Mouse (Mus musculus): Measurements from ENCODE around the gene Cenpb.

DNA sequence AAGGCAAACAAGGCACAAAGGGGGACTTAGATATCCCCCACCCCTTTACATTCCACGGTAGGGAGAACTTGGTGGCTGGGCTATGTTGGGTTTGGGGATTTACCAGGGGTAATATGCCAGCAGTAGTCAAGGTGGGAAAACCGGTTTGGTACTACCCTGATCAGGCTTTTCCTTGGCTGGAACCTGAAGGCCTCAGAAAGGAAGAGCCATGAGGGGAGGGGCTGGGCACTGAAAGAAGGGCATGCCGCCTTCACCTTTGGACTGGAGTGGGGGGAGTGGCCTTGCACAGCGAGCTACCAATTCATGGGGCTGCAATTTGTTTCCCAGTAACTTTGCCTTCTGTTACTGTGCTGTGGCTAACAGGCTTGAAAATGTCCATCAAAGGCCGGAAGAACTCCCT is 3.4 kb downstream of the Cenpb start:
- no peak for TF ChIP-seq CTCF (IDR thresholded peaks at IDR 0.05)
- no peak for TF ChIP-seq EP300 (IDR thresholded peaks at IDR 0.05)

Measured in lung, postnatal 0 days (tissue).